30 mouse cellular contexts compared by ENCODE assay signal in genomic region chr9:94885151-94885550, GRCm38 (mm10).
DNase-seq lines count a peak whose midpoint lies in the region; ATAC-seq and TF ChIP-seq lines count a peak whose summit lies in the region.
"Had no signal": no experiment of that assay in that cellular context is flagged by ENCODE, and none has a peak within 500 bp of the region (broad histone marks: within the 10 kb centered on the region; RNA-seq: fewer than 3 reads in every experiment).

No protein-coding gene starts in this region.

- H3K79me2 ChIP-seq in heart, adult 2 months (replicated peaks; ENCODE audit: control insufficient read depth, insufficient read depth, low read length) = no peaks in the 10 kb centered on the region

- no peaks in the 10 kb centered on the region for H3K36me3 ChIP-seq in heart, adult 2 months (ENCODE audit: control insufficient read depth, insufficient read depth, low read length)
- H3K36me3 ChIP-seq: embryonic facial prominence, embryonic 10.5 days; embryonic facial prominence, embryonic 13.5 days; forebrain, embryonic 12.5 days; forebrain, embryonic 15.5 days; heart, embryonic 12.5 days; heart, embryonic 15.5 days; hindbrain, embryonic 10.5 days had no signal

- H3K9ac ChIP-seq in heart, adult 2 months (ENCODE audit: low read depth, low read length) = no peak overlapping the region
- H3K9ac ChIP-seq: embryonic facial prominence, embryonic 13.5 days; forebrain, embryonic 12.5 days; forebrain, embryonic 15.5 days; heart, embryonic 12.5 days; heart, embryonic 15.5 days; hindbrain, embryonic 14.5 days had no signal

- no peak overlapping the region for H3K27ac ChIP-seq in heart, adult 2 months
- H3K27ac ChIP-seq: embryonic facial prominence, embryonic 10.5 days; embryonic facial prominence, embryonic 13.5 days; forebrain, embryonic 12.5 days; forebrain, embryonic 15.5 days; heart, embryonic 15.5 days; hindbrain, embryonic 10.5 days; hindbrain, embryonic 14.5 days; hindbrain, postnatal 0 days had no signal

- TF ChIP-seq EP300 in heart, adult 2 months (IDR thresholded peaks at IDR 0.05; ENCODE audit: insufficient read depth, low read depth, low read length) = no peak

- DNase-seq in adrenal gland, adult 8-10 months = peak; percentile 35
- DNase-seq in adrenal gland, adult 18-20 months (ENCODE audit: low spot score in 2 of 2) = no peak
- DNase-seq in ovary, adult 18-20 months (ENCODE audit: low spot score) = peak; percentile 17
- DNase-seq in ovary, postnatal 14 days (ENCODE audit: low spot score) = no peak
- peak; percentile 7 for DNase-seq in Patski (ENCODE audit: low read depth, low spot score)
- peak; percentile 25 to 33 for DNase-seq in adrenal gland, postnatal 36 days
- no peak for DNase-seq in heart, adult 2 months
- DNase-seq: cerebellum, adult 11-12 months; cerebellum, adult 8-10 months; cerebellum, postnatal 10 days; cerebellum, postnatal 36 days; embryo, embryonic 11 days; gastrocnemius, postnatal 10 days; heart, adult 11 months; heart, postnatal 10 days; heart, postnatal 36 days; kidney, adult 18-20 months had no signal

- intact Hi-C loops in heart, adult 2 months (cut with DNase I) = no loop called here

- whole genome bisulfite sequencing in heart, adult 2 months = 47% methylated on average over 1 of the region's 1 CpGs

- CTCF ChIA-PET in Patski (lab: Charles Lee) = interaction anchor here (1.1 kb wide), 1 partner anchor 9 kb away, joined by 5 read pairs; no protein-coding TSS in a partner anchor

- POLR2A ChIA-PET in Patski (lab: Charles Lee) = no interaction called here

- H3K4me1 ChIP-seq in heart, adult 2 months (ENCODE audit: control insufficient read depth, insufficient read depth, low read length) = no peaks in the 10 kb centered on the region
- H3K4me1 ChIP-seq: embryonic facial prominence, embryonic 10.5 days; embryonic facial prominence, embryonic 13.5 days; forebrain, embryonic 12.5 days; forebrain, embryonic 15.5 days; heart, embryonic 12.5 days; heart, embryonic 15.5 days; hindbrain, embryonic 10.5 days had no signal

- TF ChIP-seq CTCF in Patski (IDR thresholded peaks at IDR 0.05) = no peak
- TF ChIP-seq CTCF in heart, adult 2 months (IDR thresholded peaks at IDR 0.05) = no peak

- H3K27me3 ChIP-seq in Patski = no peaks in the 10 kb centered on the region
- H3K27me3 ChIP-seq in heart, adult 2 months (ENCODE audit: control insufficient read depth, insufficient read depth, low read length) = no peaks in the 10 kb centered on the region
- H3K27me3 ChIP-seq: embryonic facial prominence, embryonic 13.5 days; forebrain, embryonic 12.5 days; forebrain, embryonic 15.5 days; heart, embryonic 12.5 days; heart, embryonic 15.5 days had no signal

- peak; percentile 39 for ATAC-seq in Patski
- ATAC-seq in cerebellum, adult (ENCODE audit: insufficient number of reproducible peaks, low FRiP score, low TSS enrichment) = no peak
- ATAC-seq: forebrain, embryonic 15.5 days; hindbrain, postnatal 0 days; inflammation-experienced regulatory T-cells, adult 6 months; intestine, embryonic 16.5 days had no signal

- TF ChIP-seq POLR2A in heart, adult 2 months (IDR thresholded peaks at IDR 0.05; ENCODE audit: insufficient read depth, low read depth, low read length) = no peak

- H3K4me3 ChIP-seq in heart, adult 2 months = no peak overlapping the region
- H3K4me3 ChIP-seq: embryonic facial prominence, embryonic 10.5 days; embryonic facial prominence, embryonic 13.5 days; erythroblast, embryonic 14.5 days; forebrain, embryonic 12.5 days; forebrain, embryonic 15.5 days; heart, embryonic 12.5 days; heart, embryonic 15.5 days; hindbrain, embryonic 10.5 days had no signal

- in situ Hi-C loops in Patski (cut with MboI; ENCODE audit: low pct_unique_long_range_greater_than_20kb) = no loop called here

Comparison
In these comparisons a context has a peak if more than half of its experiments do, and no peak if none do; other contexts are left out.
1. DNase-seq: peak in adrenal gland, adult 8-10 months (single experiment), ovary, adult 18-20 months (single experiment), Patski (single experiment) and adrenal gland, postnatal 36 days (2 of 2); none in adrenal gland, adult 18-20 months (0 of 2), ovary, postnatal 14 days (single experiment) and heart, adult 2 months (0 of 2).